Mouse (Mus musculus) hindbrain, embryonic 12.5 days (tissue): ENCODE measurements around the gene Hdac4. TPM values are rescaled to one million over a fixed set of nuclear protein-coding genes. Genes with fewer than 3 reads are reported as not detected.

Source experiments
- ATAC-seq: fragments of 200-750 bp; cut with Nextera tagmentation; 2 replicates; pipeline ENCODE4 v1.8.0; 2017; ENCODE audit warnings: moderate TSS enrichment; ENCODE audit not compliant: low FRiP score
- H3K27ac ChIP-seq: fragments of 300-500 bp; sonication (generic); 2 replicates; pipeline ENCODE4 v1.5.1; 2016; ENCODE audit warnings: mild to moderate bottlenecking
- H3K27me3 ChIP-seq: fragments of 300-500 bp; sonication (generic); 2 replicates; pipeline ENCODE4 v1.6.1; 2016; ENCODE audit warnings: mild to moderate bottlenecking
- H3K36me3 ChIP-seq: fragments of 300-500 bp; sonication (generic); 2 replicates; pipeline ENCODE4 v1.6.1; 2016; ENCODE audit warnings: mild to moderate bottlenecking
- H3K4me1 ChIP-seq: fragments of 300-500 bp; sonication (generic); 2 replicates; pipeline ENCODE4 v1.6.1; 2016
- H3K4me2 ChIP-seq: fragments of 300-500 bp; sonication (generic); replicated peaks from 2 replicates; pipeline ENCODE4 v1.6.1; 2016; ENCODE audit warnings: mild to moderate bottlenecking
- H3K4me3 ChIP-seq: fragments of 300-500 bp; sonication (generic); 2 replicates; pipeline ENCODE4 v1.5.1; 2016; ENCODE audit warnings: mild to moderate bottlenecking
- H3K9ac ChIP-seq: fragments of 300-500 bp; sonication (generic); 2 replicates; pipeline ENCODE4 v1.6.1; 2016; ENCODE audit warnings: mild to moderate bottlenecking, moderate library complexity
- H3K9me3 ChIP-seq: fragments of 300-500 bp; sonication (generic); replicated peaks from 2 replicates; pipeline ENCODE4 v1.6.1; 2016; ENCODE audit warnings: mild to moderate bottlenecking
- WGBS: fragments of 180-500 bp; shearing (Covaris S2); methylation state at CpG from one replicate; pipeline ENCODE4 v1.1.7; 2016; 5-methylcytosine and 5-hydroxymethylcytosine counted together
- polyA plus RNA-seq: library from polyadenylated mRNA; unstranded; fragments of >200 nt; fragmentation: Nextera tagmentation; extraction: Ambion mirVana; gene quantifications from 2 replicates; pipeline ENCODE4 v1.2.1, GENCODE M21; 2016

Gene Hdac4
- polyA plus RNA-seq, 1 experiment from 2014 or later = 25.5 TPM

DNA sequence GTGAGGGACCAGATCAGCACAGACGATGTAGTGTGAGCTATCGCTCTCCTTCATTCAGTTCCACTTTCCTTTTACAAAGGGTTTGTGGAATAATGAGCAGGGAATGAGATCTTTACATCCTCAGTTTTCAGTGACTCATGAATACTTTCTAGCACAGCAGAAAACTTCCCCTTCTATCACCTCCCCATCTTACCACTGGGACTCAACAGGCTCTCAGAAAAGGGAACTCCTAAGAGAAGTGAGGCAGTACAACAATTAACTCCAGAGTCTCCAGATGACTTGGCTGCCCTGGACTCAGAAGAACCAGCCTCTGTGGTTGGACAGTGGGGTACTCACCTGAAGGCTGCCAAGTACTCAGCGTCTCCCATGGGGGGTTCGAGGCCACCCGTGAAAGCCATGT is 240.5 kb downstream of the Hdac4 start:
- Histone ChIP-seq H3K4me2 (no peak overlapping the region), H3K27ac (no peak overlapping the region), H3K4me3 (no peak overlapping the region), H3K4me1 (no peaks in the 10 kb centered on the region), H3K36me3 (peaks cover 86% of the 10 kb centered on the region), H3K9ac (no peak overlapping the region), H3K27me3 (no peaks in the 10 kb centered on the region), H3K9me3 (no peaks in the 10 kb centered on the region)
- WGBS = 90% methylated on average over 5 of the region's 5 CpGs
- ATAC-seq = no peak

DNA sequence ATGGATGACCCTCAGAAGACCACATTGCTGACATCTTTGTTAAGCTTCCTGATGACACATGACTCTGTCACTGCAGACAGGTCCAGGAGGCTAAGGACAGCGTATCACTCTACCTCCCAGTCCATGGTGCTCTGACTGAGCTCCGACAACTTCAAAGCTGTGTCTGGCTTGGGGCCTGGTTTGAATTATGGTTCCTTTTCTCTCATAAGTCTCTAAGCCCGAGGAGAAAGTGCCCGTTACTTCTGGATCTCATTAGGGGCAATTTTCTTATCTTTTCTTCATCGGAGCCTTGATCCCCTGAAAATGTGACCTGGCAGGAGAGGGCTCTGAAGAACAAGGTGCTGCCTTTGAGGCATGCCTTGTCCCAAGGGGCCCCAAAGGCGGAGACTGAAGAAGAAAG is 242.6 kb downstream of the Hdac4 start:
- no peak for ATAC-seq
- WGBS = 76% methylated on average over 6 of the region's 6 CpGs
- Histone ChIP-seq H3K4me2 (no peak overlapping the region), H3K4me3 (no peak overlapping the region), H3K36me3 (peaks cover 75% of the 10 kb centered on the region), H3K27me3 (no peaks in the 10 kb centered on the region), H3K4me1 (no peaks in the 10 kb centered on the region), H3K27ac (no peak overlapping the region), H3K9ac (no peak overlapping the region), H3K9me3 (no peaks in the 10 kb centered on the region)

DNA sequence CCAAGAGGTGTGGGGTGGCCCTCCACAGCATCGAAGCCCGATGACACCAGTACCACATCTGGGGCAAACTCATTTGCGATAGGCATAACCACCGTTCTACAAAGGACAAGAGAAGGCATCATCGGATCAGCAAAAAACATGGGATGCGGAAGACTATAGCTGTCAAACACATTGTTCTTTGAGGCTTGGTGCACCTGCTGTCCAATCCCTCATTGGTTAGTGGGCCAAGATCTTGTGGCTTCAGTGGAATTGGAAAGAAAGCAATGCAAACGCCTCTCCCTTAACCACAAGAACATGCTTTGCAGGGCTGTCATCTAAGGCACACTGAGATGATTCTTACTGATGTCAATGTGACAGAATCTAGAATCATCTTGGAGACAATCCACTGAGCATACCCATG is 248.1 kb downstream of the Hdac4 start:
- ATAC-seq = no peak
- Histone ChIP-seq H3K9ac (no peak overlapping the region), H3K27ac (no peak overlapping the region), H3K36me3 (peaks cover 66% of the 10 kb centered on the region), H3K4me3 (no peak overlapping the region), H3K9me3 (no peaks in the 10 kb centered on the region), H3K27me3 (no peaks in the 10 kb centered on the region), H3K4me2 (no peak overlapping the region), H3K4me1 (no peaks in the 10 kb centered on the region)
- WGBS = 95% methylated on average over 7 of the region's 7 CpGs

DNA sequence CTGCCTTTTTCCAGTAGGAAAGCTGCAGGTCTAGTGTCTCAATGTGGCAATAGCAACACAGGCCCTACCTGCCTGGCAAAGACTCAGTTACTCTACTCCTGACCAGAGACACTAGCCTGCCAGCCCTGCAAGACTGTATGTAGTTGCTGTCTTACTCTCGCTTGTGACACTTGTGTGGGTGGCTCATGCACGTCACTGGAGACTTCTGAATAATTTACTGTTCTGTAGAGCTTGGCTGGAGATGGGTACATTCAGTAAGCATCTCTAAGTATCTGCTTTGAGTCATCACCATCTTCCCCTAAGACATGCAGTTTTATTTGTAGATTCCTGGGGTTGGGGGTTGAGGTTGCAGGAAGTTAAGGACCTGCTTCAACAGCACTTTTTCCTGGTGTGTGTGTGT is 252.9 kb downstream of the Hdac4 start:
- no peak overlapping the region for H3K4me3 ChIP-seq
- WGBS = 95% methylated on average over 2 of the region's 2 CpGs
- no peaks in the 10 kb centered on the region for H3K4me1 ChIP-seq
- no peak overlapping the region for H3K4me2 ChIP-seq
- no peak overlapping the region for H3K9ac ChIP-seq
- H3K9me3 ChIP-seq = no peaks in the 10 kb centered on the region
- no peak for ATAC-seq
- no peak overlapping the region for H3K27ac ChIP-seq
- H3K27me3 ChIP-seq = no peaks in the 10 kb centered on the region
- peaks cover 64% of the 10 kb centered on the region for H3K36me3 ChIP-seq

DNA sequence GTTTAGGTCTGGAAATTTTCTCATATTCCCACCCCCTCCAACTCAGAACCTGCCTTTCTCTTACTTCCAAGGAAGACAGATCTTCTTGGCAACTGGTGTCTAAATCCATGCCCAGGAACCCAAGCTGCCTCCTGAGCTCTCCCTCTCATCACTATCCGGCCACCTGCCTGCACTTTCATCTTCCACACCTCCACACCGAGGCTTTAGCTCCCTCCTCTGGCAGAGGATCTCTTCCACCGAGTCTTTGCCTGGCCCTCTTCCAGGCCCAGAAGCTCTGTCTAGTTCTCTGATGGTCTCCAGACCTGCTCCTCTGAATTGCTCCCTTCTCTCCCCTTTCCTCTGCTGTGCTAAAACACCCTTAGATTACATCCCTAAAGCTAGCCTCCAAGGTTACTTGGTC is 253.5 kb downstream of the Hdac4 start:
- no peak for ATAC-seq
- Histone ChIP-seq H3K4me3 (no peak overlapping the region), H3K36me3 (peaks cover 67% of the 10 kb centered on the region), H3K9me3 (no peaks in the 10 kb centered on the region), H3K9ac (no peak overlapping the region), H3K27me3 (no peaks in the 10 kb centered on the region), H3K4me2 (no peak overlapping the region), H3K4me1 (no peaks in the 10 kb centered on the region), H3K27ac (no peak overlapping the region)
- 82% methylated on average over 3 of the region's 3 CpGs for WGBS

DNA sequence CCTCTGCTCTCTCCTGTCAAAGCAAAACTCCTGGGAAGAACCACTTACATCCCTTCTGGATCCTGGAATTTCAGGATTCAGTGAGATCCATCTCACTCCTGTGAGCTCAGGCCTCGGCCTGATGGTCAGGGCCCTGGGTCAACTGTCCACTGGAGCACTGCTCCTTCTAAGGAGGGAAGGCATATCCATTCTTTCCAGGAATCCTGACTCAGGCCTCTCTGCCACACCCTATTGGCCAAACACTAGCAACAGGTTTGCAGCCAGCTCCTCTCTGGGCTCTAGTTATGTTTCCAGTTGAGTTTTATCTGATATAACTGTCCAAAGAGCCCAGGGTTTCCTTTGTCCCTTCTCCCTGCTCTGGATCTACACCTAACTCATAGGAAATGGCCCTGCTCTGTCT is 254.4 kb downstream of the Hdac4 start:
- ATAC-seq = no peak
- Histone ChIP-seq H3K4me1 (no peaks in the 10 kb centered on the region), H3K36me3 (peaks cover 58% of the 10 kb centered on the region), H3K4me2 (no peak overlapping the region), H3K27me3 (no peaks in the 10 kb centered on the region), H3K9ac (no peak overlapping the region), H3K9me3 (no peaks in the 10 kb centered on the region), H3K27ac (no peak overlapping the region), H3K4me3 (no peak overlapping the region)
- 91% methylated on average over 1 of the region's 1 CpGs for WGBS

DNA sequence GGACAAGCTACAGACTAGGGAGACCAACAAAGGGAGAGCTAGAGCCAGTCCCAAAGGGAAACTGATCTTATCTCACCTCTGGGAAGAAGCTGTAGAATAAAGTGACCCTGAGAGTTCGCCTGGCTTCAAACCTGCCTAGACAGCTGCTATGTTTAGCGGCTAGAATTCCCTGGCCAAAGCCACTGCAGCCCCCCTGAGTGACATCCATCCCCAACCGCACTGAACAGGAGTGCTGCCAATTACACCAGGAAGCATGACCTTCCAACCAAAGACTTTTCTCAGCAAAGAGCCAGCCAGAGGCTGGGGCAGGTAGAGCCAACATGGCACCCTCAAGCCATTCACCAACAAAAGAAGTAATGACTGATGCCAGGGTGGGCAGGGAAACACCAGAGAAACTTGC is 260.3 kb downstream of the Hdac4 start:
- no peak overlapping the region for H3K4me2 ChIP-seq
- H3K27me3 ChIP-seq = no peaks in the 10 kb centered on the region
- 86% methylated on average over 3 of the region's 3 CpGs for WGBS
- H3K9ac ChIP-seq = no peak overlapping the region
- H3K4me3 ChIP-seq = no peak overlapping the region
- ATAC-seq = no peak
- H3K36me3 ChIP-seq = peaks cover 32% of the 10 kb centered on the region
- H3K27ac ChIP-seq = no peak overlapping the region
- H3K4me1 ChIP-seq = no peaks in the 10 kb centered on the region
- H3K9me3 ChIP-seq = no peaks in the 10 kb centered on the region

DNA sequence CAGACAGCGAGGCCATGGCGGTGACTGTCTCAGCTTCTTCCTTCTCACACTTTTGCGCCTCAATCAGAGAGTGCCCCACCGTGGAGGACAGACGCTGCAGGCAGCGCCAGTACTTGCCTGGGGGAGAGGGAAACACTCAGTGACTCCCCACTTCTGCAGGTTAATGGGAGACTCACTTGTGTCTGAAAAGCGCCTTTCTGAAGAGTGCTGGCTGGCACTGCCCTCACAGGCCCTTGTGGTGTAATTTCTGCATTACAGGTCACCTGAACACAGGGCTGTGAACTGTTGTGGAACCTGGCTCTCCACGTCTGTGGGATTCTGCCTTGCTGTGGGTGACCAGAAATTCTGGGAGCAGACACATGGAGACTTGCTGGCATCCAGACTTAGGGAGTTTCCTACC is 261.8 kb downstream of the Hdac4 start:
- WGBS = 87% methylated on average over 8 of the region's 8 CpGs
- peaks cover 39% of the 10 kb centered on the region for H3K36me3 ChIP-seq
- H3K4me3 ChIP-seq = no peak overlapping the region
- no peaks in the 10 kb centered on the region for H3K4me1 ChIP-seq
- H3K9ac ChIP-seq = no peak overlapping the region
- H3K4me2 ChIP-seq = no peak overlapping the region
- H3K27ac ChIP-seq = no peak overlapping the region
- no peaks in the 10 kb centered on the region for H3K9me3 ChIP-seq
- no peaks in the 10 kb centered on the region for H3K27me3 ChIP-seq
- no peak for ATAC-seq

DNA sequence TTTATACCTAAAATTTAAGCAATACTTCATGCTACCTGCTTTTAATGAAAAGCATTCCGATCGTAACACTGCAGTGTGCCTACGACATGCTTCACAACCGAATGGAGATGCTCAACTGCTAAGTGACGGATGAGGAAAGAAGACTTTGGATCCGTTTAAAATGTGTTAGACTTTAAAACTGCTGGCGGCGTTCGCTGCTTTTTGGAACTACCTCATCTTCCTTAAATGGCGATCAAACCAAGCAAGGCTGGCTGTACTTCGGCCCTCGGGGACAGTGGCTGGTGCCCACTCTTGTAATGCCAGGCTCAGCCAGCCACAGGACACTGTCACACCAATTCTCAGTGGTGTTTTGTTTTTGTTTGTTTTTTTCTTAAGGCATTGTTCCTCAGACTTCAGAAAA is 263.3 kb downstream of the Hdac4 start:
- Histone ChIP-seq H3K27me3 (no peaks in the 10 kb centered on the region), H3K27ac (no peak overlapping the region), H3K4me3 (no peak overlapping the region), H3K36me3 (peaks cover 45% of the 10 kb centered on the region), H3K4me1 (no peaks in the 10 kb centered on the region), H3K9ac (no peak overlapping the region), H3K9me3 (no peaks in the 10 kb centered on the region), H3K4me2 (no peak overlapping the region)
- WGBS = 93% methylated on average over 12 of the region's 12 CpGs
- no peak for ATAC-seq

DNA sequence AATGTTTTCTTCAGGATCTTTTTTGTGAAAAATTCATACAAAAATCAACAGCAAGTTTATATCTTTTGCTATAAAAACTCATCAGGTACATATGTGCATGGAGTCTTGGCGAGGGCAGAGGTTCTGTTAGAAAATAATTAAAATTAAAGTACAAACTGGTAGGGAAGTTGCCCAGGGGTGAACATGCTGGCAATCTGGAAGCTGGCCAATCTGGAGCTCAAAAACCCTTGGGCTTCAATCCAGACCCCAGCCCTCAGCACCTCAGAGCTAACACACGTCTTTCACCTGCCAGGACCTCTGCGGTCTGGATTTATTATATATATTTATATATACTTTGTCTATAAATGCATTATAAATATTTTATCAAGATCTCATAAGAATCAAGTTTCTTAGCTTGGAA is 263.7 kb downstream of the Hdac4 start:
- Histone ChIP-seq H3K4me2 (no peak overlapping the region), H3K9me3 (no peaks in the 10 kb centered on the region), H3K9ac (no peak overlapping the region), H3K36me3 (peaks cover 45% of the 10 kb centered on the region), H3K4me3 (no peak overlapping the region), H3K27ac (no peak overlapping the region), H3K4me1 (no peaks in the 10 kb centered on the region), H3K27me3 (no peaks in the 10 kb centered on the region)
- 92% methylated on average over 3 of the region's 3 CpGs for WGBS
- no peak for ATAC-seq

DNA sequence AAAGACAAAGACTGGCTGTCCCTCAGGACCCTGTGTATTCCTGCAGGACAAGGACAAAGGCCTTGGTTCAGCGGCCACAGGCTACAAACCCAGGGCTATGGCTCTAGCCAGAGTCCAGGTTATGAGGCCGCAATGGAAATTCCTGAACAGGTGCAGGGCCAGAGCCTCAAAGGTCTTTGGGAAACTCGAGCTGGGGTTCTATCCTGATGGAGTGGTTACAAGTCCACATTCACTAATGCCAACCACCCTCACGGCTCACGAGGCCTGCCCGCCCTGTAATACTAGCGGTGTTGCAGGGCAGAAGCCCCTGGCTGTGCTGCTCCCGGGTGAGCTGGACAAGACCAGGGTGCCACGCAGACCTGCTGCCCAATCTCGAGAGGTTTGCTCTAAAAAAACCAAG is 264.3 kb downstream of the Hdac4 start:
- 86% methylated on average over 10 of the region's 10 CpGs for WGBS

DNA sequence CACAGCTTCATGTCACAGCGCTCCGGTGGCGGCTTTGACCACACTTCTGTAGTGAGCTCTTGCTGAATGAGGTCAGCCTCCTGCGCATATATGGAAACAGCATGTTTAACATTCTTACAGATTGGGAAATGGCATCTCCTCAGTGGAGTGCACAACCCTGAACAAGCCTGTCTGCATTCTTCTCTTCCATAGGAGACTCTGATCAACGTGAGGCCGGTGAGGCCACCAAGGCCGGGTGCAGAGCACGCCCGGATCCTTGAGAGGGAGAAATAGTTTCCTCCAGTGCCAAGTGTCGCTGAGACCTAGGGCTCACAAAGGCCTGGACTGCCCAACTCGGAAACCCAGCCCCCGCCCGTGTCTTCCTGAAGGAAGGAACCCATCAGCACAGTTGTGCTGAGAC is 266.4 kb downstream of the Hdac4 start:
- 92% methylated on average over 13 of the region's 13 CpGs for WGBS
- Histone ChIP-seq H3K4me1 (no peaks in the 10 kb centered on the region), H3K9me3 (no peaks in the 10 kb centered on the region), H3K4me3 (no peak overlapping the region), H3K4me2 (no peak overlapping the region), H3K27ac (no peak overlapping the region), H3K9ac (no peak overlapping the region), H3K27me3 (no peaks in the 10 kb centered on the region), H3K36me3 (peaks cover 41% of the 10 kb centered on the region)
- ATAC-seq = no peak

More for the DNA sequence above, 264.3 kb downstream of the Hdac4 start:
- Histone ChIP-seq H3K4me2 (no peak overlapping the region), H3K36me3 (peaks cover 45% of the 10 kb centered on the region), H3K9ac (no peak overlapping the region), H3K4me1 (no peaks in the 10 kb centered on the region), H3K27ac (no peak overlapping the region), H3K27me3 (no peaks in the 10 kb centered on the region), H3K4me3 (no peak overlapping the region), H3K9me3 (no peaks in the 10 kb centered on the region)
- no peak for ATAC-seq

DNA sequence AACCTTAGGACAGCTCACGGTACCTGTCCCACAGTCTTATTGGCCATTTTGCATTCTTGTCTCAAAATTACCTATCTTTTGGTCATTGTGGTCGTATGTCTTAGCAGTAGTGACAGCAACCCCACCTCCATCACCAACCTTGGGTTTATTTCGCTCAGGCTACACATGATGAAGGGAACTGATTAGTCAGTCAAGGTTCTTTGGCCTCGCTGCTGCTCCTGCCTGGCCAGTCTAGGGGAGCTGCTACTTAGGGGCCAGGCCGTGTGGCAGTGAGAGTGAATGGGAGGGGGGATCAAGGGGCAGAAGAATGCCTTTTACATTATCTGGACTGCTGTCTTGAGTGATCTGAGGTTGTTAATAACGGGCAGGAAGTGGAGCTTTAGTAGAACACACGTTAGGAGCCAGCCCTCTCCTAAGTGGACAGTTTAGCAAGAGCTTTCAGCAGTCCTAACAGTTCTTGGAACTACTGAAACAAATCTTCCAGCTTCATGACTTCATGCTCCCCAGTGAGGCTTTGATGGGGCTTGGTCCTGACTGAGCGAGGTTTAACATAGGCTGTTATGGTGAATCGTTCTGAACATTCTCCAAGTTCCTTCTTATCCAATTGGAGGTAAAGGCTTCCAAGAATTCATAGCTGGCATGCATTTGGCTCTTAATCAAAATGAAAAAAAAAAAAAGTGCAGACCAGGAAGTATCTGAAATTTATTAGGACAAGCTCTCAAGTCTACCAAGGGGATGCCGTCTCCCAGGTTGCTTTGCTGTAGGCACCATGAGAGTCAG is 267.8 kb downstream of the Hdac4 start:
- WGBS = 87% methylated on average over 10 of the region's 10 CpGs
- Histone ChIP-seq H3K9ac (no peak overlapping the region), H3K9me3 (no peaks in the 10 kb centered on the region), H3K27ac (no peak overlapping the region), H3K4me3 (no peak overlapping the region), H3K4me1 (no peaks in the 10 kb centered on the region), H3K27me3 (no peaks in the 10 kb centered on the region), H3K4me2 (no peak overlapping the region), H3K36me3 (peaks cover 28% of the 10 kb centered on the region)
- ATAC-seq = no peak
